Mouse (Mus musculus): ENCODE results near the gene Gm2000. TPM values are rescaled to one million over a fixed set of nuclear protein-coding genes. Genes with fewer than 3 reads are reported as not detected.

Gm2000 gene
- polyA plus RNA-seq (2015; fragmentation: Nextera tagmentation; extraction: Ambion mirVana) = 776 and 778 TPM in 2 replicates

DNA sequence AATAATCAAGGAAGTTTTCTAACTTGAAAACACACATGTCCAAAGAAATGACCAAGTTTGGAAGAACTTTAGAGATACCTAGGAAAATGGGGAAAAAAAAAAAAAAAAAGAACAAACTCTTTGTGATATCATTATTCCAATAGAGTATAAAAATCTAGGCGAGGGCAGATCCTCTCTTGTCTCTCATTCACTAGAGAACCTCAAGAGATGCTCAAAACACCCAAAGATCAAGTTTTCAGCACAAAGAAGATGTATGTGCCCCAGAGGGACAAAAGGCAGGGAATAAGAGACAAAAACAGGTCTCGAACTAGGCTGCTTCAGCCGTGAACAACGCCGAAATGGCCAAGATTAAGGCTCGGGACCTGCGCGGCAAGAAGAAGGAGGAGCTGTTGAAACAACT, at the start of gene Gm2000:
TSS of gene Gm2000 (plus strand) at position 301 of the 400 bp plus-strand sequence.
- Histone ChIP-seq H3K4me3 (ENCODE audit: low read length) (no peak within 1 kb of the TSS), H3K9me3 (ENCODE audit: control insufficient read depth, low read length) (no peaks in the 10 kb centered on the region), H3K9ac (ENCODE audit: low read length) (no peak within 1 kb of the TSS), H3K27me3 (ENCODE audit: control insufficient read depth, insufficient read depth, low read depth, low read length) (no peaks in the 10 kb centered on the region), H3K4me1 (replicated peaks; ENCODE audit: control insufficient read depth, insufficient read depth, low read length) (no peaks in the 10 kb centered on the region), H3K36me3 (ENCODE audit: control insufficient read depth, insufficient read depth, low read length) (no peaks in the 10 kb centered on the region), H3K27ac (ENCODE audit: low read length) (no peak within 1 kb of the TSS), H3K4me2 (ENCODE audit: low read depth, low read length) (no peak within 1 kb of the TSS)
- ATAC-seq (ENCODE audit: low read depth) = no peak
- WGBS = 86% methylated on average over 8 of the region's 8 CpGs

- H3K4me3 ChIP-seq (ENCODE audit: low read length) = no peak overlapping the region
- no peaks in the 10 kb centered on the region for H3K4me1 ChIP-seq (replicated peaks; ENCODE audit: control insufficient read depth, insufficient read depth, low read length)
- H3K27me3 ChIP-seq (ENCODE audit: control insufficient read depth, insufficient read depth, low read depth, low read length) = no peaks in the 10 kb centered on the region
- no peak overlapping the region for H3K9ac ChIP-seq (ENCODE audit: low read length)
- H3K9me3 ChIP-seq (ENCODE audit: control insufficient read depth, low read length) = no peaks in the 10 kb centered on the region
- H3K36me3 ChIP-seq (ENCODE audit: control insufficient read depth, insufficient read depth, low read length) = no peaks in the 10 kb centered on the region
- WGBS = 81% methylated on average over 9 of the region's 9 CpGs
- no peak for ATAC-seq (ENCODE audit: low read depth)
- no peak overlapping the region for H3K27ac ChIP-seq (ENCODE audit: low read length)
- H3K4me2 ChIP-seq (ENCODE audit: low read depth, low read length) = no peak overlapping the region
Measured at GRCm38 (mm10) chr1:156323126-156323525, 42.7 kb upstream of the Gm2000 start.

DNA sequence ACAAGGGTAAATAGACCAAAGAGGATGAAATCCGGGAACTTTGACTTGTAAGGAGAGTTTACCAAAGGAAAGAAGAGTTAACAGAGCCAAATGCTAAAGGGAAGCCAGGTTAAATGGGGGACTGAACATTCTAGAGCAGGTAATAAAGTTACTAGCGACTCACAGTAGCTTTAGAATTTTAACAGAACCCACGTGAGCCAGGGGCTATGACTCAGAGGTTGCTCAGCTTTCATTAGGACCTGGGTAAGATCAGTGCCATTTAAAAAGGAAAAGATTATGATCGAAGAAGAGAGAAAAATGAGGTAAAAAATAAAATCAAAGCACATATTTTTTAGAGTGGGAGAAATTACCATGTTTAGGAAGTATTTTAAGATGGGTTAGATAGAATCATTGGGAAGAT, 25.0 kb upstream of the Gm2000 start:
- 59% methylated on average over 4 of the region's 4 CpGs for WGBS
- H3K9ac ChIP-seq (ENCODE audit: low read length) = no peak overlapping the region
- no peaks in the 10 kb centered on the region for H3K36me3 ChIP-seq (ENCODE audit: control insufficient read depth, insufficient read depth, low read length)
- H3K4me1 ChIP-seq (replicated peaks; ENCODE audit: control insufficient read depth, insufficient read depth, low read length) = no peaks in the 10 kb centered on the region
- no peaks in the 10 kb centered on the region for H3K27me3 ChIP-seq (ENCODE audit: control insufficient read depth, insufficient read depth, low read depth, low read length)
- H3K4me3 ChIP-seq (ENCODE audit: low read length) = no peak overlapping the region
- no peak overlapping the region for H3K27ac ChIP-seq (ENCODE audit: low read length)
- ATAC-seq (ENCODE audit: low read depth) = no peak
- no peaks in the 10 kb centered on the region for H3K9me3 ChIP-seq (ENCODE audit: control insufficient read depth, low read length)
- no peak overlapping the region for H3K4me2 ChIP-seq (ENCODE audit: low read depth, low read length)

- H3K27me3 ChIP-seq (ENCODE audit: control insufficient read depth, insufficient read depth, low read depth, low read length) = no peaks in the 10 kb centered on the region
- ATAC-seq (ENCODE audit: low read depth) = no peak
- H3K4me3 ChIP-seq (ENCODE audit: low read length) = no peak overlapping the region
- no peaks in the 10 kb centered on the region for H3K36me3 ChIP-seq (ENCODE audit: control insufficient read depth, insufficient read depth, low read length)
- no peak overlapping the region for H3K9ac ChIP-seq (ENCODE audit: low read length)
- H3K9me3 ChIP-seq (ENCODE audit: control insufficient read depth, low read length) = no peaks in the 10 kb centered on the region
- H3K4me1 ChIP-seq (replicated peaks; ENCODE audit: control insufficient read depth, insufficient read depth, low read length) = no peaks in the 10 kb centered on the region
- 40% methylated on average over 4 of the region's 4 CpGs for WGBS
- H3K27ac ChIP-seq (ENCODE audit: low read length) = no peak overlapping the region
- no peak overlapping the region for H3K4me2 ChIP-seq (ENCODE audit: low read depth, low read length)
Measured at GRCm38 (mm10) chr1:156344433-156344832, 21.4 kb upstream of the Gm2000 start.

DNA sequence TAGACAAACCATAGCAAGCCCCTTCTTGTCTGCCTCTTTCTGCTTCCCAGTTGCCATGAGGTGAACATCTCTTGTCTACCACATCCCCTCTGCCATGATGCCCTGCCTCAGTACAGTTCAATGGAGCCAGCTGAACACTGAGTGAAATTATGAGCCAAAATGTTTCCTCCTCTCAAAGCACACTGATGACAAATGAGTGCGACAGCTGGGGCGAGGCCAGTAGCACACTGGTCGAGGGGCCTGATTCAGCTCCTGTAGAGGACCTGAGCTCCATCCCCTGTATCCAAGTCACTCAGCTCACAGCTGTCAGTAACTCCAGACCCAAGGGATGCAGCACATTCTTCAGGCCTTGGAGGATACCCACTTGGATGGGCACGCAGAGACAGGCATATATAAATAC, 20.2 kb upstream of the Gm2000 start:
- 85% methylated on average over 4 of the region's 4 CpGs for WGBS

DNA sequence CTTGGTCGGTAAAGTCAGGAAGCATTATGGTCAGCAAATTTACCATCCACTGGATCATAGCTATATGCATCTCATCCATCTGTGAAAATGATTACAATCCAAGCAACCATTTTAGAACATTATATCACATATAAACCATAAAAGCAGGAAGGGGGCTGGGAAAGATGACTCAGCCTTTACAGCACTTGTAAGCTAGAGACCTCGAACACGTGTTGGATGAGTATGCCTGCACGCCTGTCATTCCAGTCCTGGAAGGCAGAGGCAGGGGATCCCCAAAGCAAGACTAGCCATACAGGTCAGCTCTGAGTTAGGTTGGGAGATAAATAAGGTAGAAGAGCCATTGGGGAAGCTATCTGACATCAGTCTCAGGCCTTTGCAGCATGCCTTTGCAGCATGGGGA, 16.8 kb upstream of the Gm2000 start:
- no peak for ATAC-seq (ENCODE audit: low read depth)
- Histone ChIP-seq H3K36me3 (ENCODE audit: control insufficient read depth, insufficient read depth, low read length) (no peaks in the 10 kb centered on the region), H3K9ac (ENCODE audit: low read length) (no peak overlapping the region), H3K27me3 (ENCODE audit: control insufficient read depth, insufficient read depth, low read depth, low read length) (no peaks in the 10 kb centered on the region), H3K27ac (ENCODE audit: low read length) (no peak overlapping the region), H3K4me2 (ENCODE audit: low read depth, low read length) (no peak overlapping the region), H3K9me3 (ENCODE audit: control insufficient read depth, low read length) (no peaks in the 10 kb centered on the region), H3K4me1 (replicated peaks; ENCODE audit: control insufficient read depth, insufficient read depth, low read length) (no peaks in the 10 kb centered on the region), H3K4me3 (ENCODE audit: low read length) (no peak overlapping the region)
- WGBS = 71% methylated on average over 4 of the region's 4 CpGs

More for the DNA sequence above, 20.2 kb upstream of the Gm2000 start:
- H3K4me3 ChIP-seq (ENCODE audit: low read length) = no peak overlapping the region
- no peak for ATAC-seq (ENCODE audit: low read depth)
- no peaks in the 10 kb centered on the region for H3K4me1 ChIP-seq (replicated peaks; ENCODE audit: control insufficient read depth, insufficient read depth, low read length)
- H3K4me2 ChIP-seq (ENCODE audit: low read depth, low read length) = no peak overlapping the region
- H3K27ac ChIP-seq (ENCODE audit: low read length) = no peak overlapping the region
- no peaks in the 10 kb centered on the region for H3K9me3 ChIP-seq (ENCODE audit: control insufficient read depth, low read length)
- H3K36me3 ChIP-seq (ENCODE audit: control insufficient read depth, insufficient read depth, low read length) = no peaks in the 10 kb centered on the region
- H3K27me3 ChIP-seq (ENCODE audit: control insufficient read depth, insufficient read depth, low read depth, low read length) = no peaks in the 10 kb centered on the region
- no peak overlapping the region for H3K9ac ChIP-seq (ENCODE audit: low read length)

GRCm38 (mm10) chr1:156350441-156350840, 15.4 kb upstream of the Gm2000 start:
- H3K4me1 ChIP-seq (replicated peaks; ENCODE audit: control insufficient read depth, insufficient read depth, low read length) = no peaks in the 10 kb centered on the region
- no peak overlapping the region for H3K27ac ChIP-seq (ENCODE audit: low read length)
- 79% methylated on average over 4 of the region's 4 CpGs for WGBS
- no peak overlapping the region for H3K9ac ChIP-seq (ENCODE audit: low read length)
- ATAC-seq (ENCODE audit: low read depth) = no peak
- H3K4me2 ChIP-seq (ENCODE audit: low read depth, low read length) = no peak overlapping the region
- no peaks in the 10 kb centered on the region for H3K36me3 ChIP-seq (ENCODE audit: control insufficient read depth, insufficient read depth, low read length)
- no peaks in the 10 kb centered on the region for H3K9me3 ChIP-seq (ENCODE audit: control insufficient read depth, low read length)
- no peaks in the 10 kb centered on the region for H3K27me3 ChIP-seq (ENCODE audit: control insufficient read depth, insufficient read depth, low read depth, low read length)
- no peak overlapping the region for H3K4me3 ChIP-seq (ENCODE audit: low read length)

- Histone ChIP-seq H3K27ac (ENCODE audit: low read length) (no peak overlapping the region), H3K36me3 (ENCODE audit: control insufficient read depth, insufficient read depth, low read length) (no peaks in the 10 kb centered on the region), H3K4me3 (ENCODE audit: low read length) (no peak overlapping the region), H3K9me3 (ENCODE audit: control insufficient read depth, low read length) (no peaks in the 10 kb centered on the region), H3K9ac (ENCODE audit: low read length) (no peak overlapping the region), H3K27me3 (ENCODE audit: control insufficient read depth, insufficient read depth, low read depth, low read length) (no peaks in the 10 kb centered on the region), H3K4me2 (ENCODE audit: low read depth, low read length) (no peak overlapping the region), H3K4me1 (replicated peaks; ENCODE audit: control insufficient read depth, insufficient read depth, low read length) (no peaks in the 10 kb centered on the region)
- no peak for ATAC-seq (ENCODE audit: low read depth)
- WGBS = 85% methylated on average over 2 of the region's 2 CpGs
Measured at GRCm38 (mm10) chr1:156352466-156352865, 13.4 kb upstream of the Gm2000 start.

DNA sequence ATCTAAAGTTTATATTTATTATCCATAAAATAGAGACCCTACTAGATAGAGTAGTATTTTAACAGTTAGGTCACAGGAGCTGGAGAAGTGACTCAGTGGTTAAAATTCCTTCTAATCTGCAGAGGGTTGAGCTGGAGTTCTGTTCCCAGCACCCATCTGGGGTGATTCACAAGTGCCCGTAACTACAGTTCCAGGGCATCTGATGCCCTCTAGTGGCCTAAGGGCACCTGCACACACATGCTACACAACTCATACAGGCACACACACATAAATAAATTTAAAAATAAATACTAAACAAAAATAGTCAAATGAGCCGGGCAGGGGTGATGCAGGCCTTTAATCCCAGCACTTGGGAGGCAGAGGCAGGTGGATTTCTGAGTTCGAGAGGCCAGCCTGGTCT, 15.4 kb downstream of the Gm2000 start:
- Histone ChIP-seq H3K4me2 (ENCODE audit: low read depth, low read length) (no peak overlapping the region), H3K9me3 (ENCODE audit: control insufficient read depth, low read length) (no peaks in the 10 kb centered on the region), H3K27me3 (ENCODE audit: control insufficient read depth, insufficient read depth, low read depth, low read length) (no peaks in the 10 kb centered on the region), H3K4me3 (ENCODE audit: low read length) (no peak overlapping the region), H3K4me1 (replicated peaks; ENCODE audit: control insufficient read depth, insufficient read depth, low read length) (no peaks in the 10 kb centered on the region), H3K9ac (ENCODE audit: low read length) (no peak overlapping the region), H3K27ac (ENCODE audit: low read length) (no peak overlapping the region), H3K36me3 (ENCODE audit: control insufficient read depth, insufficient read depth, low read length) (no peaks in the 10 kb centered on the region)
- no peak for ATAC-seq (ENCODE audit: low read depth)
- WGBS = 88% methylated on average over 3 of the region's 3 CpGs

DNA sequence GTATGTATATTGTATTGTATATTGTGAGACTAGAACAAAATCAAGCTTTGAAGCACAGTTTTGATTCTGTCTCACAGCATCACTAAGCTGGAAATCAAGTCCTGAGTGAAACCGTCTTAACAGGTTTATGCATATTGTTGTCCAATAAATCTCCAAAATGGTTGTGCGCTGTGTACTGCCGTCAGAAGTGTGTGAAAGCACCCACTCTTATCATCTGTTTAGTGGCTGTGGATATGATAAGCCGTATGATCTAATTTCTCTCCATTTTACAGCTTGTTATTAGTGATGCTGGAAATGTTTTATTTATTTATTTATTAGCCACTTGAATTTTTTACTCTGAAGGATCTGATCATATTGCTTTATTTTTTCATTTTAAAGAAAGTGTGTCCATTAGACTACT, 20.4 kb downstream of the Gm2000 start:
- H3K27ac ChIP-seq (ENCODE audit: low read length) = no peak overlapping the region
- H3K4me1 ChIP-seq (replicated peaks; ENCODE audit: control insufficient read depth, insufficient read depth, low read length) = no peaks in the 10 kb centered on the region
- H3K9me3 ChIP-seq (ENCODE audit: control insufficient read depth, low read length) = no peaks in the 10 kb centered on the region
- H3K36me3 ChIP-seq (ENCODE audit: control insufficient read depth, insufficient read depth, low read length) = no peaks in the 10 kb centered on the region
- no peak overlapping the region for H3K9ac ChIP-seq (ENCODE audit: low read length)
- no peak overlapping the region for H3K4me3 ChIP-seq (ENCODE audit: low read length)
- ATAC-seq (ENCODE audit: low read depth) = no peak
- WGBS = 78% methylated on average over 4 of the region's 4 CpGs
- no peak overlapping the region for H3K4me2 ChIP-seq (ENCODE audit: low read depth, low read length)
- no peaks in the 10 kb centered on the region for H3K27me3 ChIP-seq (ENCODE audit: control insufficient read depth, insufficient read depth, low read depth, low read length)

Measured in lung, embryonic 16.5 days (tissue).